Mouse (Mus musculus): ENCODE measurements around the gene Tmem176a.

DNA sequence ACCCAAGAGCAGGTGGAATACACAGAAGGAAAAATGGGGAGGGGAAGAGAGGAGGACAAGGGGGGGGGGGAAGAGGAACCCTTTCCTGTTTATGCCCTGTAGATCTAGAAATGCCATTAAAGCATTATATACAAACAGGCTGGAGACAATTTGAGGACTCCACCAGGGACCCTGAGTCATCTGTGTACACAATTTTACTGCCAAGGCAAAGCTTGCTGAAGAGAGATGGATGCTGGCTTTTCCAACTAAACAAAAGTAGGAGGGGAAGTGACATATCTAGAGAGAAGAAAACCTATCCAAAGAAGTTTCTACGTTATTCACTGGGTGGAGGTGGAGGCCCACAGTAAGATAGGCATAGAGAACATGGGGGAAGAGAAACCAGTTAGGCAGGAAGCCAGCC lies 10.5 kb upstream of the Tmem176a start:
- TF ChIP-seq CTCF (IDR thresholded peaks at IDR 0.05; ENCODE audit: low read depth) (no peak), EP300 (IDR thresholded peaks at IDR 0.05; ENCODE audit: low read depth) (no peak)

All from liver, postnatal 0 days (tissue).